ENCODE assay signal across 16 mouse cellular contexts in the genomic region with DNA sequence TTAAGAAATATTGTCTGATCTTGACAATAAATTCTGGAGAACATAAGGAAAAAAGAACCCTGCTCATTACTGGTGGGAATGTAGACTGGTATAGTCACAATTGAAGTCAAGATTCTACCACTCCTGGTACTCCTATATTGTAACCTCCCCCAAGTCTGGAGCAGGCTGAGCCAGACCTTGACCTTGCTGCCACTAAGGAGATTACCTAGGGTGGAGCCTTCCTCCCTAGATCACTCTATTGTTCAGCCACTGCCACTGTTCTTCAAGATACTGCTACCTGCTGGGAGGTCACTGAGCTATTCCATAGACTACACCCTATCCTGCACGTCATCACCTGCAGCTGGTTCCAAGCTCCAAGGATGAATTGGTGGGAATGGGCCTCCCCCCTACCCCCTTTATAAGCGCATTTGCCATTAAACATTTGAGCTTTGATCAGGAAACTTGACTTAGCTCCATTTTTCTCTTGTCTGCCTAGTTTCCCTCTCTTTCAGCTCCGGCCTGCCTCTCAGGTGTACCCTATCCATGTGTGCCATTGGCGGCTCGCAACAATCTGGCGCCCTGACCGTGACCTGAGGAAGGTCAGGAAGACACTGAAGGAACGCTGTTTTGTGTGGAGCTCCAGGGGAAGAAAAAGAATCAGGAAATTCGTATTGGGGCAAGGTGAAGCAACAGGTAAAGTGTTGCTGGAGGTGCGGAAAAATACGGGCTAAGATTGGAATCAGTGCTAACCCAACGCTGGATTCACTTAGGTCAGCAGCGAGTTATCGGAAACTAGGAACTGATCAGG. TPM values are rescaled to one million over a fixed set of nuclear protein-coding genes. Genes with fewer than 3 reads are reported as not detected.
"Had no signal": no experiment of that assay in that cellular context is flagged by ENCODE, and none has a peak within 500 bp of the region (broad histone marks: within the 10 kb centered on the region; RNA-seq: fewer than 3 reads in every experiment).

No protein-coding gene starts in this region.

RNA-seq across cellular contexts. Expression of gene C7, which starts 39.9 kb away (rescaled TPM):
- total RNA-seq: megakaryocyte progenitor cell, adult 5-6 weeks; megakaryocyte, adult 5-6 weeks; megakaryocyte-erythroid progenitor cell, adult 5-6 weeks; monocyte, adult 5-6 weeks had no signal
- polyA plus RNA-seq: limb, embryonic 11.5 days; limb, embryonic 12.5 days; liver, embryonic 12.5 days; liver, embryonic 13.5 days; liver, embryonic 15.5 days; liver, embryonic 16.5 days; liver, postnatal 0 days; macrophage; midbrain, embryonic 10.5 days; midbrain, embryonic 13.5 days; midbrain, postnatal 0 days; myocyte had no signal
